Mouse (Mus musculus): ENCODE results near the gene Noct.

- TF ChIP-seq CTCF (IDR thresholded peaks at IDR 0.05; ENCODE audit: extremely low read depth, insufficient read depth, insufficient read length, insufficient replicate concordance): no peak
- TF ChIP-seq POLR2A (IDR thresholded peaks at IDR 0.05; ENCODE audit: low read depth, low read length): no peak
These were observed 19.4 kb upstream of the Noct start for GRCm38 (mm10) chr3:51204897-51205296.
